Mouse (Mus musculus): ENCODE data around the gene Ubox5. TPM values are rescaled to one million over a fixed set of nuclear protein-coding genes. Genes with fewer than 3 reads are reported as not detected.
A peak's percentile ranks its signal among the peaks of the same experiment; 100 is the strongest.
"Not testable (repeated sequence)": the region's sequence is repeated elsewhere in the genome, so short reads cannot be mapped to it uniquely, and the experiment has no call there.

The Ubox5 gene
- total RNA-seq (2017), result 2.9 to 5.1 TPM (median 3.5 TPM) in 3 replicates

GRCm38 (mm10) chr2:130629839-130630203 is at the start of gene Ubox5, which contains the start of gene Fastkd5:
Gene Ubox5 (minus strand): TSS chr2:130630038.
Gene Fastkd5 (minus strand): TSS chr2:130630027.
- ATAC-seq (replicated peaks; ENCODE audit: insufficient number of reproducible peaks, low FRiP score, low TSS enrichment, poor library complexity, severe bottlenecking), result peak; percentile 86

DNA sequence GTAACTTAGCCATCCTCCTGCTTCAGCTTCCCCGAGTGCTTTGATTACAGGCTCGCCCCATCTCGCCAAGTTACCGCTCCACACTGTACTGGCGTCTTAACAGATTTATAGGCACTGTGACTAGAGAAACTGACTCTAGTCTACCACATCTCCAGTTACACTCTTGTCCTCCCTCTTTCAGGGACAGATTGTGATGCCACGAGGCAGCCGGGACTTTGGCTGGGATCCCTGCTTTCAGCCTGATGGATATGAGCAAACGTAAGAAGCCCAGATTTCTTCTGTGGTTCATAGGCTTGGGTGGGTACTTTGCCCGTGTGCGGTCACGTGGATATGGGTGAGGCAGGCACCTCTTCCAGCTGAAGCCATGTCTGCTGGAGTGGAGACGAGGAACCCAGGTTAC is 49.3 kb upstream of the Ubox5 start:
- no peak for ATAC-seq (replicated peaks; ENCODE audit: insufficient number of reproducible peaks, low FRiP score, low TSS enrichment, poor library complexity, severe bottlenecking)

- no peak for ATAC-seq (replicated peaks; ENCODE audit: insufficient number of reproducible peaks, low FRiP score, low TSS enrichment, poor library complexity, severe bottlenecking)
Measured at GRCm38 (mm10) chr2:130677211-130677610, 47.4 kb upstream of the Ubox5 start.

- peak; percentile 84 for ATAC-seq (replicated peaks; ENCODE audit: insufficient number of reproducible peaks, low FRiP score, low TSS enrichment, poor library complexity, severe bottlenecking)
Measured at GRCm38 (mm10) chr2:130667559-130667958, 37.7 kb upstream of the Ubox5 start, which contains the start of gene Itpa. Gene Itpa (plus strand): TSS chr2:130667610.

DNA sequence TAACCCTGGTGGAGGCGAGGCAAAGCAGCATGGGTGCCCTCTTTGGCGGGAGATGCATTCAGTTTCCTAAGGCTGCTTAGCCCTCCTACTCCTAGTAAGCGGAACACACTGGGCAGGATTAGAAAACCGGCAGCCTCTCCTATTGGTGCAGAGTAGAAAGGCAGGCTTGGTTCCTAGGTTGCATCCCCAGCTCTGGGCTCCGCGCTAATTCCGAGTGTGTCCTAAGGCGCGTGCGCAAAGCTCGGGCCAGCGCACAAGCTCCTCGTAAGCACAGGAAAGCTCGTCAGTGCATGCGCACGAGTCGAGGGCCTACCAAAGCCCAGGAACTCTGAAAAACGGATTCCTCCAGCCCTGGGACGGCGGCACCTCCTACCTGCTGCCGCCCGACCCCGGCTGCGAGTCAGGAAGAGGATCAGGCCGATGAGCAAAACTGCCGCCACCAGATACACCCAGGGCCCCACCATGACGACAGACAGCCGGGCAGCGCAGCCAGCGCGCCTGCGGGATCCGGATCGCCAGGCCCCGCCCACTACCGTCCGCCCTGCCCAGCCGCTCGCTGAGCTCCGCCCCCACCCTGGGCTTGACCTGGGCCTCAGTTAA is 34.4 kb upstream of the Ubox5 start, which contains the start of gene Ddrgk1:
Gene Ddrgk1 (minus strand): TSS at position 558 of the 600 bp plus-strand sequence.
- ATAC-seq (replicated peaks; ENCODE audit: insufficient number of reproducible peaks, low FRiP score, low TSS enrichment, poor library complexity, severe bottlenecking), result peak; percentile 85

- ATAC-seq (replicated peaks; ENCODE audit: insufficient number of reproducible peaks, low FRiP score, low TSS enrichment, poor library complexity, severe bottlenecking), result no peak
Measured at GRCm38 (mm10) chr2:130663342-130663741, 33.5 kb upstream of the Ubox5 start.

DNA sequence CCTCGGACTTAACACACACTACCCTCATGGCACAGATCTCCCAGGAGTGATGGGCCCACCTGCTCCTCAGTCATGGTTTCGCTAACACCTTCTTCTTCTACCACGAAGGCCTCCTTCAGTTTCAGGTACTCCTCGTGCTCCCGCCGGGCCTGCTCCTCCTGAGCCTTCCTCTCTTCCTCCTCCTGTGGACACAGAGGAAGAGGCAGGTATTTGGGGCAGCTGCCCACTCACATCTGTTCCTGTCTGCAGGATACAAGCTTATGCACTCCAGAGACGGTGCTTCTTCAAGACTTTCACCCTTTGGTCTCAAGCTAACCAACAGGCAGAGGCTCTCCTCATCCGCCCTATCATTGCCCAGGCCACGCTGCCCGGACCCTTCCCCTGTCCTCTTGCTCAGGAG is 28.7 kb upstream of the Ubox5 start:
- ATAC-seq (replicated peaks; ENCODE audit: insufficient number of reproducible peaks, low FRiP score, low TSS enrichment, poor library complexity, severe bottlenecking), result no peak

GRCm38 (mm10) chr2:130657541-130657940 is 27.7 kb upstream of the Ubox5 start:
- no peak for ATAC-seq (replicated peaks; ENCODE audit: insufficient number of reproducible peaks, low FRiP score, low TSS enrichment, poor library complexity, severe bottlenecking)

DNA sequence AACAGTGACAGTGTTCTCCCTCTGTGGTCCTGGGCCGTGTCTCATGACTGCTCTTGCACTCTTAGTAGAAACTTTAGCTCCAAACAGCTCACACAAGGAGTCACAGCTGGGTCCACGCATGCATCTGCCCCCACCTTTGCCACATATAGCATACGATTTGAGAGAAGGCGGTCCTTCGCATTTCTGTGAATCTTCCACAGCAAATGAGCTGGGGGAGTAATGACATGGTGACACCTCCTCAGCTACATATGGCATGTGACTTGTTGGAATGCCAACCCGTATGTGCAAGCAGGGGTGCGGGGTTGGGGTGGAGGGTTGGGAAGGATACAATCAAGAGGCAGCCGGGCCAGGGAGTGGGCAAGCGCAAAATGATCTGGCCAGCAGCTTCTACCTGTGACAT is 26.7 kb upstream of the Ubox5 start:
- ATAC-seq (replicated peaks; ENCODE audit: insufficient number of reproducible peaks, low FRiP score, low TSS enrichment, poor library complexity, severe bottlenecking), result no peak

DNA sequence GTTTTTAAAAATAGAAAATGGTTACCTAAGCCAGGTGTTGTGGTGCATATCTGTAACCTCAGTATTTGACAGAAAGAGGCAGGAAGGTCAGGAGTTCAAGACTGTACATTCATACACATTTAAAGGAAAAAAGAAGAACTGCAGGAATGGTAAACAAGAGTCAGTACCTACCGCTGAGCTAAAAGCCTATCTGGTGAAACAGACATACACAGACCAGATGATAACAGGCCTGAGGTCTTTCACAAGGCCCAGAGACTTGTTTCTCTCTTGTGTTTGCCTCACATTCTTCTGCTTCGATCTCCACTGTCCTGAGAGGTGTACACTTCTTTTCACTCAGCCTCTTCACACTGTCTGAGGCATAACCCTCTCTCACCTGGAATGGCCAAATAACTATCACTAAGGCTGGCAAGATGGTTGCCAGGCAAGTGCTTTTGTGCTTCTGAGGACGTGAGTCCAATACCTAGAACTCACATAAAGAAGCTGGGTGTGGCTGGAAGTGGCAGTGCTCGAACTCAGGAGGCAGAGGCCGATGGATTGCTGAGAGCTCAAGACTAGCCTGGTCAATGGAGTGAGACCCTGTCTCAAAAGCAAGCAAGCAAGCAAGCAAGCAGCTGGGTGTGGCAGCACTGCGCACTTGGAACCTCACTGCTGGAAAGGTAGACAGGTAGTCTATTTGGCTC is 26.0 kb upstream of the Ubox5 start:
- ATAC-seq (replicated peaks; ENCODE audit: insufficient number of reproducible peaks, low FRiP score, low TSS enrichment, poor library complexity, severe bottlenecking), result no peak

- ATAC-seq (replicated peaks; ENCODE audit: insufficient number of reproducible peaks, low FRiP score, low TSS enrichment, poor library complexity, severe bottlenecking), result no peak
Measured at GRCm38 (mm10) chr2:130653760-130654159, 23.9 kb upstream of the Ubox5 start.

DNA sequence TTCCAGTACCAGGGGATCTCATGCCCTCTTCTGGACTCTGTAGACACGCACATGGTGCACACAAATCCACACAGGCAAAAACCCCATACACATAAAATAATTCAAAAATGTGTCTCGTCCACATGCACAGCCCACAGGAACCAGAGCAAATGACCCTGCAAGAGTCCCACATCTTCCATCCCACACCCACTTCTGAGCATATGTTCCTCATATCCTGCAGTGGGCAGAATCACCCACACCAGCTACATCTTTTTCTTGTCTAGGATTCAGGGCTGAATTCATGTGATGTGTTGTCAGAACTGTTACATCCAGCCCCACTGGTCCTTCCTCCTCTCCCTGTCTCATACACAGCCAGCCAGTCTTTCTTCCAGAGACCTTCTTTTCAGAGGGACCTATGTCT is 23.5 kb upstream of the Ubox5 start:
- no peak for ATAC-seq (replicated peaks; ENCODE audit: insufficient number of reproducible peaks, low FRiP score, low TSS enrichment, poor library complexity, severe bottlenecking)

- ATAC-seq (replicated peaks; ENCODE audit: insufficient number of reproducible peaks, low FRiP score, low TSS enrichment, poor library complexity, severe bottlenecking), result not testable (repeated sequence)
Measured at GRCm38 (mm10) chr2:130649028-130649427, 19.2 kb upstream of the Ubox5 start.

DNA sequence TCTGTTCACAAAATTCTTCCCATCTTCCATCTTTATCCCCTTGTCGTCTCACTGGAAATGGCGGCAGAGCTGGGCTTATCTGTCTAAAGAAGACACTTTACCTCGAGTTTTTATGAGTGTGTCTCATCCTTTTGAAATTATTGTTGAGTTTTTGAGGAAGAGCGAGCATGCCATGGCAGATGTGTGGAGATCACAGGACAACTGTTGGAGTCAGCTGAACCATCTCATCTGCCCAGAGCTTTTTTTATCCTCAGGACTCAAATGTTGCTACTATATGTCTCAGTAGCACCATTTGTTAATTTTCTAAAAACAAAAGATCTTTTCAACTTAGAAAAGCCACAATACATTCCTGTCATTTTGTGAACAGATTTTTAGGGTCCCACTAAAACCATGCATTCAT is 15.4 kb upstream of the Ubox5 start:
- no peak for ATAC-seq (replicated peaks; ENCODE audit: insufficient number of reproducible peaks, low FRiP score, low TSS enrichment, poor library complexity, severe bottlenecking)

DNA sequence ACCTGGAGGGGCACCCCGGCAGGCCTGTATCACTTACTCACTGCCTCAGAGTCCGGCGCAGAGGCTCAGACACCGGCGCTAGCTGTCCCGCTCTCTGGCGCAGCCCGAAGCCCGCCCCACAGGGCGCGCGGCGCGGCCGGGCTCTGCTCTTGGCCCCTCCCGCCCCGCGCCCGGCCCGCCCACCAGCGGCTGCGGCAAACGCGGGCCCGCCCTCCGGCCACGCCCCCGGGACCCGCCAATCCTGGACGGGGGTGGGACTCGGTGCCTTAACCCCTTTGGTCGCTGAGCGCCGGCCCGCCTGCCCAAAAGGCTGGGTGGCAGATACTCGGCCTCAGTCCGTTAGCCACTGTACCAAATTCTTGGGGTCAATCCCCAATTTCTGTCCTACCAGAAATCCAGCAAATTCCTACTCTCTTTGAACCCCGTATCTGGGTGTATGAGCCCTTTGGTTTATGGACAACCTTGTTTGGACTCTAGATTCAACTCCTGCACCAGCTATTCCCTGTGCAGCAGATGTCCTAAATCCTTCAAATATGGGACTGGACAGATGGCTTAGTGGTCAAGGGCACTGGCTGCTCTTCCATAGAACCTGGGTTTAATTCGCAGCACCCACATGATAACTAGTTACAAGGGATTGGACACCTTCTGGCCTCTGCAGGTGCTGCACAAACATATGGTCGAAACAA is 13.0 kb upstream of the Ubox5 start, which contains the start of gene Lzts3:
Gene Lzts3 (minus strand): TSS at position 120 of the 686 bp plus-strand sequence.
- peak; percentile 71 for ATAC-seq (replicated peaks; ENCODE audit: insufficient number of reproducible peaks, low FRiP score, low TSS enrichment, poor library complexity, severe bottlenecking)

DNA sequence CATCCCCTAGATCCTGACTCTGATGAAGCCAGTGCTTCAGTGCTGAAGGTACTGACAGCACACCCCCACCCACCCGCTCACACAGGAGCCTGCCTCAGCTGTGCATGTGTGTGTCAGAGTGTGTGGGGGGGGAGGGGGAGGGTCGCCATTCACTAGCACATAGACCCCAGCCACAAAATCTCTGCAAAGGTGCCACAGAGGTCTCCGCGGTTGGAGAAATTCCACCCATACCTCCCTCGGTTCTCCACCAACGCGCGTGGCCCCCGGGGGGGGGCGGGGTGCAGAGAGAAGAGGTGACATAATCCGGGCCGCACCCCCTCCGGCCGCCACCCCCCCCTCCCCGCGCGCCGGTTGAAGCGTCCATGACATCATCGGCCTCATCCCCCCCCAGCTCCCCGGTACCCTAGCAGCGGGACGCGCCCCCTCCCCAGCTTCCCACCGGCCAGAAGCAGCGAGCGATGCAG is 12.4 kb upstream of the Ubox5 start:
- ATAC-seq (replicated peaks; ENCODE audit: insufficient number of reproducible peaks, low FRiP score, low TSS enrichment, poor library complexity, severe bottlenecking), result no peak

DNA sequence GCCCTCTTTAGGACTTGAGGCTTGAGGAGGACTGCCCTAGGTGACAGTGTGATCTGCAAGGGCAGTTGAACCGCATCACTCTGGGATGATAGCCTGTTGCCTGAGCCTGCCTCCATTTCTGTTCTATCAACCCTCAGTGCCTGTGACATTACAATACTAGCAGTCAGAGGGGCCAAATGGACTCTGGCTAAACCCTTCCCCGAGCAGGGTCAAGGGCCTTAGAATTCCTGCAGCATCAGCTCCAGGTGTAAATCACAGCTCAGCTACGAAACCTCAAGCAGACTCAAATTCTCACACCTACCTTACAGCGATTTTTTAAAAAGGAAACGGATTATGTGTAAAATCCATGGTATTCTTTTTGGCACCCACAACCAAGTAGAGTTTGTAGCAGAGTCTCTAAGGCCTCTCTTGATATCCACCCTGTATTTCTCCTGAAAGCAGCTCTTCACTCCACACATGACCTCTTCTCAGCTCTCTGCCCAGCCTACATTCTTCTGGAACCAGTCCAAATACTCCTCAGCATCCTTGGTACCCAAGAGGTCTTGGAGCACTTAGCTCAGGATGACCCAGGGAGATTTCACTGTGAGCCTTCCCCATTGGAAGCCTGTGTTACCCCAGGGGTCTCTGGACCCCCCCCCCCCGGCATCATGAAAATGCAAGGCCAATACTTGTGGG is 11.7 kb upstream of the Ubox5 start:
- no peak for ATAC-seq (replicated peaks; ENCODE audit: insufficient number of reproducible peaks, low FRiP score, low TSS enrichment, poor library complexity, severe bottlenecking)

GRCm38 (mm10) chr2:130639276-130639675 is 9.4 kb upstream of the Ubox5 start:
- no peak for ATAC-seq (replicated peaks; ENCODE audit: insufficient number of reproducible peaks, low FRiP score, low TSS enrichment, poor library complexity, severe bottlenecking)

GRCm38 (mm10) chr2:130638101-130638611 is 8.3 kb upstream of the Ubox5 start:
- ATAC-seq (replicated peaks; ENCODE audit: insufficient number of reproducible peaks, low FRiP score, low TSS enrichment, poor library complexity, severe bottlenecking), result no peak
